Mouse (Mus musculus): Measurements from ENCODE around the gene Capn3.

GRCm38 (mm10) chr2:120469715-120470114 lies 13.9 kb downstream of the Capn3 start:
- TF ChIP-seq TAL1 (conservative IDR thresholded peaks at IDR 0.05; ENCODE audit: low read depth, low read length) (no peak), CTCF (IDR thresholded peaks at IDR 0.05; ENCODE audit: low read depth, low read length) (no peak), GATA1 (IDR thresholded peaks at IDR 0.05; ENCODE audit: borderline replicate concordance, low read length) (no peak)
